Mouse (Mus musculus): Measurements from ENCODE around the gene Pcx. TPM values are rescaled to one million over a fixed set of nuclear protein-coding genes. Genes with fewer than 3 reads are reported as not detected.
"Not testable (repeated sequence)": the region's sequence is repeated elsewhere in the genome, so short reads cannot be mapped to it uniquely, and the experiment has no call there.

The Pcx gene
- total RNA-seq, 1 experiment from 2014 or later = 0.35 TPM

- no peak for ATAC-seq (ENCODE audit: extremely low read depth, insufficient number of reproducible peaks, low FRiP score, poor library complexity, severe bottlenecking)
Observed at GRCm38 (mm10) chr19:4570815-4571214, 60.5 kb downstream of the Pcx start.

DNA sequence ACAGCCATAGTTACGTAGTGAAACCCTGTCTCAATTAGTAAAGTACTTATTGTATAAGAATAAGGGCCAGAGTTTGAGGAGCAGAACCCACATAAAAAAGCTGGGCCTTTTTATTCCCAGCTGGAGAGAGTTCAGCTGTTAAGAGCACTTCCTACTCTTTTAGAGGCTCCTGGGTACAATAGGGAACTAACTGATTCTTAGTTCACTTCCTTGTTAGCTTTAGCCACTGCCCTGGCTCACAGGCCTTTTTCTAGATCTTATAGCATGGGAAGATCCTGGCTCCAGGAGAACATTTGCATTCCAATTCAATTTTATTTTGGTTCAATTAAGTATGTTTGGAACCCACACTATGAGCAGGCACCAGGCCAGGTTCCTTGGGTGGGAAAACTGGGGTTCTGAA, 61.4 kb downstream of the Pcx start:
- no peak for ATAC-seq (ENCODE audit: extremely low read depth, insufficient number of reproducible peaks, low FRiP score, poor library complexity, severe bottlenecking)

GRCm38 (mm10) chr19:4572061-4572460, 61.8 kb downstream of the Pcx start:
- no peak for ATAC-seq (ENCODE audit: extremely low read depth, insufficient number of reproducible peaks, low FRiP score, poor library complexity, severe bottlenecking)

DNA sequence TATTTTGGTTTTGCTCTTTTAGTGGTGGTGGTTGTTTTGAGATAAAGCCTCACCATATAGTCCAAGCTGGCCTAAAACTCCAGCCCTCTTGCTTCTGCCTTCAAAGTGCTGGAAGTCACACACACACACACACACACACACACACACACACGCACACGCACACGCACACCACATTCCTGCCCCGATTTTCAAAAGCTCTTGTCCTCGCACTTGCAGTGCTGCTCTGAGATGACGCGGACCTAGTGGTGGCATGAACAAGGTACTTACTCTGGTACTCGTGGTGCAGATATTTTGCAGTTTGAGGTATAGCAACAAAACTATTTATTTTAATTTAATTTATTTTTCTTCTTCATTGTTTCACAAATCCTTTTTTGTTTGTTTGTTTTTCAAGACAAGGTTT, 62.2 kb downstream of the Pcx start:
- ATAC-seq (ENCODE audit: extremely low read depth, insufficient number of reproducible peaks, low FRiP score, poor library complexity, severe bottlenecking) = no peak

DNA sequence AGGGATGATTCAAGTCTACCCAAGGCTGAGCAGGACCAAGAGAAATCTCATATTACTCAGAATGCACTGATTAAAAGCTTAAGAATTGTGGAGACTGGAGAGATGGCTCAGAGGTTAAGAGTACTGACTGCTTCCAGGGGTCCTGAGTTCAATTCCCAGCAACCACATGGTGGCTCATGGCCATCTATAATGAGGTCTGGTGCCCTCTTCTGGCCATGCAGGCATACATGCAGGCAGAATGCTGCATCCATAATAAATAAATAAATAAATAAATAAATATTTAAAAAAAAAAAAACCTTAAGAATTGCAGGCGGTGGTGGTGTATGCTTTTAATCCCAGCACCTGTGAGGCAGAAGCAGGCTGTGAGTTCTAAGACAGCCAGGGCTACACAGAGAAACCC, 63.0 kb downstream of the Pcx start:
- no peak for ATAC-seq (ENCODE audit: extremely low read depth, insufficient number of reproducible peaks, low FRiP score, poor library complexity, severe bottlenecking)

DNA sequence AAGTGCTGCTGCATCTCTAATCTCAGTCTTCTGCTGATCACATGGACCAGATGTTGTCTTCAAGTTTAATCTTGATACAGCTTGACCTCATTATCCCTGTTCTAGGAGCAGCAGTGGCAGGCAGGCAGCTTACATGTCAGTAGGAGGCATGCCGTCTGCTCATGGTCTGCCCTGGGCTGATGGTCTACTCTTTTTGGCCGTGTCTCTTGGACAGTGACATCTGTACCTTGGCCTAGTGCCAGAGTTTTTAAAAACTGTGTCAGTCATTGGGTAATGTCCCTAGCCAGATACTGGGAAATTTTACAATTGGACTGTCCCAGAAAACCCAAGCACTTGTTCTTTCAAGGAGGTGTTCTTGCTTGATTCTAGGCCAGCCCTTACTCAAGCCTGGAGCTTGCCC, 68.5 kb downstream of the Pcx start:
- ATAC-seq (ENCODE audit: extremely low read depth, insufficient number of reproducible peaks, low FRiP score, poor library complexity, severe bottlenecking) = no peak

- no peak for ATAC-seq (ENCODE audit: extremely low read depth, insufficient number of reproducible peaks, low FRiP score, poor library complexity, severe bottlenecking)
Observed at GRCm38 (mm10) chr19:4579296-4579695, 69.0 kb downstream of the Pcx start.

- no peak for ATAC-seq (ENCODE audit: extremely low read depth, insufficient number of reproducible peaks, low FRiP score, poor library complexity, severe bottlenecking)
Observed at GRCm38 (mm10) chr19:4583856-4584255, 73.6 kb downstream of the Pcx start.

GRCm38 (mm10) chr19:4586783-4587182, 76.5 kb downstream of the Pcx start:
- not testable (repeated sequence) for ATAC-seq (ENCODE audit: extremely low read depth, insufficient number of reproducible peaks, low FRiP score, poor library complexity, severe bottlenecking)

DNA sequence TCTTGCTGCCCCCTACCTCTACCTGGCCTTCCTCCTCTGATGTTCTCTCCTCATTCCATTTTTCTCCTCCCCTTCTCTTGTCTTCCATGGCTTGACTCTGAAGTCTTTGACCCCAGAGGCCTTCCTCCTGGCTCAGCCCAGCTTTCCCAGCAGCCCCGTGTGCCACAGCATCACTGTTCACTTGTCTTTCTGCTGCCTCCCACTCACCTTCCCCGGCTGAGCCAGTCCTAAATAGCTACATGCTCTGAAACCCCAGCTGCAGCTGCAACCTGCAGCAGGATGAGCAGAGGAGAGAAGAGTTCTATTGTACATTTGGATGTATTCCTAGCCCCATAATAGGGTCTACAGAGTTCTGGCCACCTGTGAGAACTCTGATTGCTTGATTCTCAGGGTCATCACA, 77.2 kb downstream of the Pcx start:
- no peak for ATAC-seq (ENCODE audit: extremely low read depth, insufficient number of reproducible peaks, low FRiP score, poor library complexity, severe bottlenecking)

- no peak for ATAC-seq (ENCODE audit: extremely low read depth, insufficient number of reproducible peaks, low FRiP score, poor library complexity, severe bottlenecking)
Observed at GRCm38 (mm10) chr19:4588430-4588829, 78.2 kb downstream of the Pcx start.

DNA sequence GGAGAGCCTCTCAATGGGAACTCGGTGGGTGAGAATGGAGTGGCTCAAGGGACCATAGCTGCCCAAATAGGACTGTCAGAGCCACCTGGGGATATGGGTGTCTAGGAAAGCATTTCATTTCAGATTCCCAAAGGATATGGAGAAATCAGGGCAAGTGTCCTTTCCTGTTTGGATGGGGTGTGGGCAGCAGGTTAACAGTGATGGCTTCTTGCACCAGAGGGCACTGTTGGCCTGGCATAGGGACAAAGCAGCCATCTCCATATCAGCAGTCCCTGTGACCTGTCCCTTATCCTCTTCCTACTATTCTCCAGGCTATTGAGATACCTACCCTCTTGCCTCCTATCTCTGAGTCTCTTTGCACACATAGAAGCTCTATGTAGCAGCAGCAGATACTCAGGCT, 78.8 kb downstream of the Pcx start:
- ATAC-seq (ENCODE audit: extremely low read depth, insufficient number of reproducible peaks, low FRiP score, poor library complexity, severe bottlenecking) = no peak

- no peak for ATAC-seq (ENCODE audit: extremely low read depth, insufficient number of reproducible peaks, low FRiP score, poor library complexity, severe bottlenecking)
Observed at GRCm38 (mm10) chr19:4590025-4590424, 79.8 kb downstream of the Pcx start.

DNA sequence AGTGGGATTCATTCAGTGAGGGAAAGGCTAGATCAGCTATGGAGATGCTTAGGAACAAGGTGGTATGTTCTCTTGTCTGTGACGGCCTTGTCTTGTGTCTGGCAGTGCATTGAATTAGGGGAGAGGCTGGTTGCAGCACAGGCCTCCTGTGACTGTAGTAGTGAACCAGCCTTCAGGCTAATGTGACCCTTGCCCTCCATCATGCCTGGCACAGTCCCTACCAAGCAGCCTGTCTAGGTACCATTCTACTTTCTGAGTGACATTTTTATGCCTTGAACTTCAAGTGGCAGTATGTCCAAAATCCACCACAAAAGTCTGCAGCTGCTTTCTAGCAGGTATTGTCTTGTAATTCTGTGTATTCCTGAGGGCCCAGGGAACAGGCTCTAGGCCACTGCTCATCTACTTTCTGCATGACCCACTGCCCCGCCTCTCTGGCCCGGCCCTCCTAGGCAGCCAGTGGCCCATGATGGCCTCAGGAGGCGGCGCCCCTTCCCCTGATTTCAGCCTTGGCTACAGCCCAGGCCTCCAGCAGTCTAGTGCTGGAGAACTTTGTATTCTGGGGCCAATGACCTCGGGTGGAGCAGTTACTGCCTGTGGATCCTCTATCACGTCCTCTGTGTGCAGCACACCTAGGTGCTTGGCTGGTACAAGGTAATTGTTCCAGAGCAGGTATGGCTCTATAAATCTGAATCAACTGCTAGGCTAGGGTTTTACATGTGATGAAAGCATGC, 83.7 kb downstream of the Pcx start:
- no peak for ATAC-seq (ENCODE audit: extremely low read depth, insufficient number of reproducible peaks, low FRiP score, poor library complexity, severe bottlenecking)

DNA sequence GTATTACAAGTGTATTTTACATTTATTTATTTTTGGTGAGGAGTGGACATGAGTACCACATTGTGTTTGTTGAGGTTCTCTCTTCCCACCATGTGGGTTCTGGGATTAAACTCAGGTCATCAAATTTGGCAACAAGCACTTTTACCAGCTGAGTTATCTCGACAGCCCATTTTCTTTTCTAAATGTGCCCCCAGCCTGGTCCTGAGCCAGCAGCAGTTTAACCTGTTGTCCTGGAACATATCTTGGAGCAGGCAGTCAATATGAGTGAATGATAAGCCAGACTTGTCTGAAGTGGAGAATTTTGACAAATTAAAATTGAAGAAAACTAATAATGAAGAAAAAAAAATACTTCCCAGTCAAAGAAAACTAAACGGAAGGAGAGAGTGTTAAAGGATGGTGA, 85.8 kb downstream of the Pcx start:
- ATAC-seq (ENCODE audit: extremely low read depth, insufficient number of reproducible peaks, low FRiP score, poor library complexity, severe bottlenecking) = no peak

- no peak for ATAC-seq (ENCODE audit: extremely low read depth, insufficient number of reproducible peaks, low FRiP score, poor library complexity, severe bottlenecking)
Observed at GRCm38 (mm10) chr19:4602459-4602858, 92.2 kb downstream of the Pcx start.

DNA sequence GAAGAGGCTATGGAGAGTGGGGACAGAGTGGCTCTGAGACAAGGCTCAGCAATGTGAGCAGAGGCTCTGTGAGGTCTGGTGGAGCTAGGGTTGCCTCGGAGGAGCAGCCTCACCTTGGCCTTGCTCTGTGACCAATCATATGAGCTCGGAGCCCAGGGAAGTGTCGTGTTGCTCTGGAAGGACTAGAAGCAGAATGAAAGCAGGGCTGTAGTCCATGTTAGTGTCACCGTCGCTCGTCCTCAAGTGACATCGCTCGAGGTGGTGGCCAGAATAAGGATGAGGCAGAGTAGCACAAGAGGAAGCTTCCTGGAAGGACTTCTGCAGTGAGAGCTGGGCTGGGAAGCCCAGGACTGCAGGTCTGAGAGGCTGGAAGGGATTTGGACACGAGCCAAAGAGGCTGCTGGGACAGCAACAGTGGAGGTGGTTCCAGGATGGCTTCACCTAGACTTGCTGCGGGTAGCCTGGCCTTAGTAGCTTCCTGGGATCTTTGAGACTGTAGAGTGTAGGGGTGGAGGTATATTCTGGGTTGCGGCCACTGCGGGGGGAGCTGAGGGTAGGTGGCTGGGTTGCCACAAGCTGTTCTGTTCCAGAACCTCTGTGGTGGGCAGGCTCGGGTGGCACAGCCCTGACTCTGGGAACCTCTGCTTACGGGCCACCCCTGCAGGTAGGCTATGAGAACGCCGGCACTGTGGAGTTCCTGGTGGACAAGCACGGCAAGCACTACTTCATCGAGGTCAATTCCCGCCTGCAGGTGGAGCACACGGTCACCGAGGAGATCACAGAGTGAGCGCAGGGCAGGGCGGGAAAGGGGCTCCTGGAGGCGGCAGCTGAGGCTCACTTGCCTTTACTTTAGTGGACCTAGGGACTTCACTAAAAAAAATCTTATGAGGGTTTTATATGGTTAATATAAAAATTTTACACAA, 93.8 kb downstream of the Pcx start:
- no peak for ATAC-seq (ENCODE audit: extremely low read depth, insufficient number of reproducible peaks, low FRiP score, poor library complexity, severe bottlenecking)

GRCm38 (mm10) chr19:4605654-4606053, 95.4 kb downstream of the Pcx start:
- no peak for ATAC-seq (ENCODE audit: extremely low read depth, insufficient number of reproducible peaks, low FRiP score, poor library complexity, severe bottlenecking)

DNA sequence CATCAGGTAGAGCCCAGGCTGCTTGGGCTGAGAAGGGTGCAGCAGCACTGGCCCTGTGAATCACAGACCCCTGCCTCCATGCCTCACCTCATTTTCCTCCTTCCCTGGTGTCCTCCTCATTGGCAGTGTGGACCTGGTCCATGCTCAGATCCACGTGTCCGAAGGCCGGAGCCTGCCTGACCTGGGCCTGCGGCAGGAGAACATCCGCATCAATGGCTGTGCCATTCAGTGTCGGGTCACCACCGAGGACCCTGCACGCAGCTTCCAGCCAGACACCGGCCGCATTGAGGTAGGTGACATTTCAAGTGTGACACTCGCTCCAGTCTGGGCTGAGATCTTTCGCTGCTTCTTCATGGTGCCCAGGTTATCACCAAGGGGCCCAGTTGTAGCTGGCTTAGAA, 97.1 kb downstream of the Pcx start:
- no peak; the same call in 1 of the 2 replicates for ATAC-seq (ENCODE audit: extremely low read depth, insufficient number of reproducible peaks, low FRiP score, poor library complexity, severe bottlenecking)

DNA sequence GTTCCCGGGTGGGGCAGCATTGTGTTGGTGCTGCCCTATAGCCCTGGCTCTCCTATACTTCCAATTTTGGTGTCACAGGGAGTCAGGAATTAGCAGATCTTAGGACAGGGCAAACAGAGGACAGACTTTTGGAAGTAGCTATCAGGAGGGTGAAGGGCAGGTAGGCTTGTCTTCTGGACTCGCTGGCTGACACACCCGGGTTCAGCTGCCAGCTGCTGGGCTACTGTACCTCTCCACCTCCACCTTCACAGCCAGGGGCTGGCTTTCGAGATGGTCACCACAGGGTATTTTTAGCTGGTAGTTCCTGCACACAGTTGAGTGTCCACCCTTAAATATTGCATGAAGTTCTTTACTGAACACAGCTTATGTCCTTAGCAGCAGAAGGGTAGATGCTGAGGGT, 98.2 kb downstream of the Pcx start:
- ATAC-seq (ENCODE audit: extremely low read depth, insufficient number of reproducible peaks, low FRiP score, poor library complexity, severe bottlenecking) = no peak

All from neutrophil, adult 5-6 weeks (primary cell).